Mouse (Mus musculus) CD8-positive naive resting alpha-beta T cell, adult 2 months (primary cell): ENCODE measurements around the gene Slc39a10.
"Not testable (repeated sequence)": the region's sequence is repeated elsewhere in the genome, so short reads cannot be mapped to it uniquely, and the experiment has no call there.

Experiments used
- DNase-seq, 2 experiments: peaks; one replicate each; pipeline ENCODE4 v3.0.0; 2022; ENCODE audit warnings: low read depth in 2 of 2, low spot score in 2 of 2

The Slc39a10 gene

GRCm38 (mm10) chr1:46782227-46782626, 110.4 kb downstream of the Slc39a10 start:
- DNase-seq: not testable (repeated sequence)

- not testable (repeated sequence) for DNase-seq
These were observed 122.5 kb downstream of the Slc39a10 start for GRCm38 (mm10) chr1:46770077-46770695.

GRCm38 (mm10) chr1:46769318-46769717, 123.3 kb downstream of the Slc39a10 start:
- DNase-seq: not testable (repeated sequence)

GRCm38 (mm10) chr1:46764600-46764999, 128.1 kb downstream of the Slc39a10 start:
- not testable (repeated sequence) for DNase-seq
